Mouse (Mus musculus): ENCODE results near the gene P2ry4. TPM values are rescaled to one million over a fixed set of nuclear protein-coding genes. Genes with fewer than 3 reads are reported as not detected.

Gene P2ry4
- not detected in 2 replicates for total RNA-seq (2015)
- not detected in 2 replicates for total RNA-seq (2017)

DNA sequence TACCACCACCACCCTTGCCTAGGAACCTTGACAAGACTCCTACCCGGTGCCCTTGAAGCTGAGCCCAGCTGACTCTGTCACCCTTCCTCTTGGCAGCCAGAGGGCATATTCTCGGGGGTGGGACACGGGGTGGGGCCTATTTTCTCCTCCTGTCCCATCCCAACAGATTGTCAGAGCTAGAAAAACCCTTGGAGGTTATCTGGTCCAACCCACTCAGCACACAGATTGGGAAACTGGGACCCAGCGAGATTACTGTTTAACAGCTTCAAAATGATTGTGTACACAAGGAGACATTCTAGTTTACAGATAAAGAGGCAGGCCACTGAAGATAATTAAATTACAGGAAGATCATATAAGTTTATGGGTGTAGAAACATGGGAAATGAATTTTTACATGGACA is at the start of gene P2ry4:
P2ry4 (minus strand) TSS at position 79 of the 400 bp plus-strand sequence.
- no peak for ATAC-seq (ENCODE audit: poor library complexity, severe bottlenecking)

DNA sequence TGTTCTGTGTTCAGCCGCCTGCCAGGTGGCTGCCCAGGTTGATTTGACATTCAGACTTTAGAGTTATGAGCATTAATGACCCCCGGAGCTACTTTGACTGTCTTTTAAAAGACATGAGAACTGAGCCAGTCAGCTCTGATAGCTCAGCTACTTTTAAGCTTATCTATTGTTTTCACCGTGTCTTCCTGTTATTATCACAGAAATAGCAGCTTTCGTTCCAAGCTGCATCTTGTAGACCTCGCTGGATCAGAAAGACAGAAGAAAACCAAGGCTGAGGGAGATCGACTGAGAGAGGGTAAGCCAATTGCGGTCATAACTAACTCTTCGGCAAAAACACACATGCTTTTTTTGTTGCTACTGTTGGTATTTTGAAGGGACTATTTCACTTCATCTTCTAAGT is 43.8 kb upstream of the P2ry4 start:
- ATAC-seq (ENCODE audit: poor library complexity, severe bottlenecking): no peak

DNA sequence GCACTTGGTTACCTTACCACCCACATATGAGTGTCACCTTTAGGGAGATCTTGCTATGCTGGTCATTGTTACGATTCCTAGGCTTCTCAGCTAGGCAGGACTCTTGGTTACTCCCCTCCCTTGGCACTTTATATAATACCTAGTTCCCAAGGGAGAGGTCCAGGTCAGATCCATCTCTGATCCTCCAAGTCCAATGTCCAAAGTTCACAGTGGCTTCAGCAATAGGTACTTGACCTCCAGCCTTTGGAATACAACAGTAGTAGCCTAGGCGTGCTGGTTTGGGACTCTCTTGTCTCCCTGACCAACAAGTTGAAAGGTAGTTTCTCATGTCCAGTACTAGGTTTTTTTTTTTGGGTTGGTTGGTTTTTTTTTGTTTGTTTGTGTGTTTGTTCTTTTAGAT is 34.4 kb upstream of the P2ry4 start:
- no peak for ATAC-seq (ENCODE audit: poor library complexity, severe bottlenecking)

DNA sequence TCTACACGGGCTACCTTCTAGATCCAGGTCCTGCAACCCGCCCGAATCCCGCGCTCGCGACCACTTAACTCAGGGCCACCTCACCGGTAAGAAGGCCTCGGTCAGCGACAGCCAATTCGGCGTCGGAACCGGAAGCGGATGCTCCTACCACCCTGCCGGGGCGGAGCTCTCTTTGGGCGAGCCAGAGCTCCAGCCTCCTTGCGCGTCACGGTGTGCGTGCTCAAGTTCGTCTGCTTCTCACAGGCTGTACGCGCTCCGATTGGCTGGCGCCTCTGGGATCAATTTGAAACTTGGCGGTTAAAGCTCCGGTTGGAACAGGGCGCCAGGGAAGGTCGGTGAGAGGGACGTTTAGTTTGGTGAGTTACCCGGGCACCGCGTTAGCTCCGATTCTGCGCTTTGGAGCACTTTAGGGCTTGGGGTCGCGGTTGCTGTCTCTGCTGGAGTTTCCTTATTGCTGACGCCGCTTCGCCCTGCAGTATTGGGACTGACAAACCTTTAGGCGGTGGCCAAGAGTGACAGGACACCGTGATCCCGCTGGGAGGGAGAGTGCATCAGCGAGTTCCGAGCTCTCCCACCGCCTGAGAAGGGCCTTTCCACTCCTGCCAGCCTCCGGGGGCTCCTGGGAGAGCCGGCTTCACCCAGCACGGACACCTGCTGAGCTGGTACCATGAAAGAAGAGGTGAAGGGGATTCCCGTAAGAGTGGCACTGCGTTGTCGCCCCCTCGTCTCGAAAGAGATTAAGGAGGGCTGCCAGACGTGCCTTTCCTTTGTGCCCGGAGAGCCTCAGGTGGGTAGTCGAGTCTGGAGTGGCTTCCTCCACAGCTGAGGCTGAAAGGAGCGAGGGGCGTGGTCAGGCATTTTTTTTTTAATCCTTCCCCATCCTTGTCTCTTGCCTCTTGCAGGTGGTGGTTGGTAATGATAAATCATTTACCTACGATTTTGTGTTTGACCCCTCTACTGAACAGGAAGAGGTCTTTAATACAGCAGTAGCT is 31.4 kb upstream of the P2ry4 start, which contains the start of gene Pdzd11:
Pdzd11 (minus strand) TSS at position 767 of the 992 bp plus-strand sequence.
- peak; percentile 100 for ATAC-seq (ENCODE audit: poor library complexity, severe bottlenecking)

GRCm38 (mm10) chrX:100625546-100625801 is 30.8 kb upstream of the P2ry4 start, which contains the start of gene Kif4:
Gene Kif4, plus strand, starts transcription at chrX:100625737.
- ATAC-seq (ENCODE audit: poor library complexity, severe bottlenecking): no peak

GRCm38 (mm10) chrX:100625146-100625545 is 30.5 kb upstream of the P2ry4 start:
- ATAC-seq (ENCODE audit: poor library complexity, severe bottlenecking): no peak

- ATAC-seq (ENCODE audit: poor library complexity, severe bottlenecking): no peak
These were observed 29.6 kb upstream of the P2ry4 start for GRCm38 (mm10) chrX:100624242-100624641.

GRCm38 (mm10) chrX:100621366-100621765 is 26.7 kb upstream of the P2ry4 start:
- no peak for ATAC-seq (ENCODE audit: poor library complexity, severe bottlenecking)

DNA sequence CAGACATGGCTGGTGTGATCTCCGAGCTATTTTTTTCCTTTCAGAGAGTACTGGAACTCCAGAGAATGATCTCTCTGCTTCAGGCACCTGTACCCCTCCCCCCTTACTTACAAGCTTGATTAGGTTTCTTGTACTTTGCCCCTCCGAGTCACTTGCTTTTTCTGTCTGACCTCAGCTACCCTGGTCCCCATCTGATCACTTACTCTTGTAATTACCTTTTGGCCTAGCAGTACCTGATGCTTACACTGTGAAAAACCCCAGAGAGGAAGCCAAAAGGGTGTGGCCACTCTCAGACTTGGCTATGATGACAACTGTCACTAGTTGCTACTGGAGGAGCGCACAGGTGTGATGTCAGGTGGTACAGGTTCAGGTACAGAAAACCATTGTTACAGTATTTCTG is 23.8 kb upstream of the P2ry4 start:
- no peak for ATAC-seq (ENCODE audit: poor library complexity, severe bottlenecking)

GRCm38 (mm10) chrX:100605314-100605713 is 10.6 kb upstream of the P2ry4 start, which contains the start of gene Arr3:
Gene Arr3, plus strand, starts transcription at chrX:100605497.
- ATAC-seq (ENCODE audit: poor library complexity, severe bottlenecking): no peak

DNA sequence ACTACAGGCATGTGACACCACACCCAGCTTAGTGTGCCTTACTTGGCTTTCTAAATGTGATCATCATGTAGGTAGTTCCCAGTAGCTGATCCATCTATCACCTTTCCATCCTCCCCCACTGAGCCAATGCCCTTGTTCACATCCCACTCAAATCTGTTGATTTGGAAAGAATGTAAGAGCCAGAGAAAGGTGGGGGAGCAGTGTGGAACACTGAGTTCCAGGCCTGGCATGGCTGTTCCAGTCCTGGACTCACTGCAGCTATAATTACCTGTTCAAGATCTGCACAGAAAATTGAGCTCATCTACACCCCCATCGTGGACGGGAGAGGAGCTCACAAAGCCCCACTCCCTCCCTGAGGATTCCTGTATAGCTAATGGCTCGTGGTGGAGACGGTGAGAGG is 5.1 kb upstream of the P2ry4 start:
- ATAC-seq (ENCODE audit: poor library complexity, severe bottlenecking): no peak

DNA sequence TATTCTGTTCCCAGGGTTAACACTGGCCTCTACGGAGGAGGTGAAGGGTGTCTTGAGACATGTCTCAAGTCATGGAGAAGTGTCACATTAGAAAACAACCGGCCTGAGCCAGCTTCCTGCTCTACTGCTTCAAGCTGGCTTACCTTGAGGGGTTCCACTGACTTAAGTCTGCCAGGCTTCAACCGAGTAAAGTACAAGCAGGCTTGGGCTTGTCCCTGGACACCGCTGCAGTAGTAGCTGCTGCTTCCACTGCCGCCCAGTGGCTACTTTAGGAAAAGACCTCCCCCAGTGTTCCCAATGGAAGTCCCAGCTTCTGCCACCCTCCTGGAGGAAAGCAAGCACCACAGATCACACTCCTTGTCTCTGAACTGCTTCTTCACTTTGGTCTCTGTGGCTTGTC is 2.8 kb upstream of the P2ry4 start:
- no peak for ATAC-seq (ENCODE audit: poor library complexity, severe bottlenecking)

- peak; percentile 81 for ATAC-seq (ENCODE audit: poor library complexity, severe bottlenecking)
These were observed 22.7 kb downstream of the P2ry4 start, which contains the start of gene Awat1 for GRCm38 (mm10) chrX:100571951-100572350. Gene Awat1, plus strand, starts transcription at chrX:100572251.

DNA sequence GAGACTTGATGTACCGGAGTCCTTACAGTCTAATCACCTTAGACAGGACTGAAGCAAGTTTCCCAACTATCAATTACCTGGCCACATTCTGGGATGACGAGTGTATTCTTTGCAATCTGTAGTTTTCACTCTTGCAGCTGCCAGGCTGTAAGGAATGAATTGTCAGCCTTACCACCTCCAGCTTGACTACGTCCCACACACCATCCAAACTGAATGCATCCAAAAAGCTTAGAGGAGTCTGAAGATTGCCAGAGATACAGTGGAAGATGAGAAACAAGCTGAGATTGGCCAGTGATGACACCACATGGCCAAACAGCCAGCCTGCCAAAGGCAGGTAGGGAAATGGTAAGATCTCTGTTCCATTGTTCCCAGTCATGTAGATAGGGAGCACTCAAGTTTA is 29.0 kb downstream of the P2ry4 start:
- no peak for ATAC-seq (ENCODE audit: poor library complexity, severe bottlenecking)

DNA sequence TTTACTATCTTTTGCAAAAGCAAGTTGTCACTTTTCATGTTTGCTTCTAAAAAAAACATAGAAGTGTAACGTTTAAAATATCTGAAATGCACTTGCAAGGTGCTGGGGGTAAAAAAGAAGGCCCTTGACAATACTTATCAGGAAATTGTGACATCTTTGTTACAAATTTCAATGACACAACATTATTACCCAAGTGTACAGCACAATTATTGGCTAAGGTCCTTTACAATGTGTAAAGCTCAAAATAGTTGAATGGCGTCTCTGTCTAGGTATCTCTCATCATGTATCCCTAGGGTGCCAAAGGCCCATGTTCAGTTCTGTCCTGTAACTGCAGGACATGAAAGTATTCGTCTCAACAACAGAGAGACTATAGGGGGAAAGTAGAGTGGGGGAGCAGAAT is 38.6 kb downstream of the P2ry4 start:
- peak; percentile 52 for ATAC-seq (ENCODE audit: poor library complexity, severe bottlenecking)

Other genes starting within 250 kb of the P2ry4 start
- gene Otud6a, start 165.9 kb downstream of the P2ry4 start, total RNA-seq (2015): not detected in 2 replicates
- not detected in 2 replicates for gene Otud6a, start 165.9 kb downstream of the P2ry4 start, total RNA-seq (2017)
- gene Awat2, start 152.2 kb downstream of the P2ry4 start, total RNA-seq (2015): 0.45 TPM in 1 of 2 replicates, not detected in the other
- 0.16 and 0.70 TPM in 2 replicates for gene Awat2, start 152.2 kb downstream of the P2ry4 start, total RNA-seq (2017)
- gene Igbp1, start 100.6 kb downstream of the P2ry4 start, total RNA-seq (2015): 75.3 and 94.6 TPM in 2 replicates
- gene Igbp1, start 100.6 kb downstream of the P2ry4 start, total RNA-seq (2017): 89.5 and 99.6 TPM in 2 replicates
- gene Dgat2l6, start 70.0 kb downstream of the P2ry4 start, total RNA-seq (2015): not detected in 2 replicates
- not detected in 2 replicates for gene Dgat2l6, start 70.0 kb downstream of the P2ry4 start, total RNA-seq (2017)
- gene Awat1, start 22.6 kb downstream of the P2ry4 start, total RNA-seq (2015): 0.46 TPM in 1 of 2 replicates, not detected in the other
- not detected in 2 replicates for gene Awat1, start 22.6 kb downstream of the P2ry4 start, total RNA-seq (2017)
- gene Arr3, start 10.6 kb upstream of the P2ry4 start, total RNA-seq (2015): not detected in 2 replicates
- not detected in 2 replicates for gene Arr3, start 10.6 kb upstream of the P2ry4 start, total RNA-seq (2017)
- 32.2 and 40.1 TPM in 2 replicates for gene Kif4, start 30.9 kb upstream of the P2ry4 start, total RNA-seq (2015)
- gene Kif4, start 30.9 kb upstream of the P2ry4 start, total RNA-seq (2017): 52.0 and 53.5 TPM in 2 replicates
- gene Pdzd11, start 31.7 kb upstream of the P2ry4 start, total RNA-seq (2015): 48.4 and 60.2 TPM in 2 replicates
- 22.0 and 25.0 TPM in 2 replicates for gene Pdzd11, start 31.7 kb upstream of the P2ry4 start, total RNA-seq (2017)
- 1.2 and 4.7 TPM in 2 replicates for gene Gdpd2, start 135.0 kb upstream of the P2ry4 start, total RNA-seq (2015)
- gene Gdpd2, start 135.0 kb upstream of the P2ry4 start, total RNA-seq (2017): 0.73 and 2.7 TPM in 2 replicates
- 1.0 and 2.5 TPM in 2 replicates for gene Dlg3, start 172.9 kb upstream of the P2ry4 start, total RNA-seq (2015)
- 1.4 and 2.1 TPM in 2 replicates for gene Dlg3, start 172.9 kb upstream of the P2ry4 start, total RNA-seq (2017)